Mouse (Mus musculus): ENCODE results near the gene Ambra1.

Gene Ambra1

DNA sequence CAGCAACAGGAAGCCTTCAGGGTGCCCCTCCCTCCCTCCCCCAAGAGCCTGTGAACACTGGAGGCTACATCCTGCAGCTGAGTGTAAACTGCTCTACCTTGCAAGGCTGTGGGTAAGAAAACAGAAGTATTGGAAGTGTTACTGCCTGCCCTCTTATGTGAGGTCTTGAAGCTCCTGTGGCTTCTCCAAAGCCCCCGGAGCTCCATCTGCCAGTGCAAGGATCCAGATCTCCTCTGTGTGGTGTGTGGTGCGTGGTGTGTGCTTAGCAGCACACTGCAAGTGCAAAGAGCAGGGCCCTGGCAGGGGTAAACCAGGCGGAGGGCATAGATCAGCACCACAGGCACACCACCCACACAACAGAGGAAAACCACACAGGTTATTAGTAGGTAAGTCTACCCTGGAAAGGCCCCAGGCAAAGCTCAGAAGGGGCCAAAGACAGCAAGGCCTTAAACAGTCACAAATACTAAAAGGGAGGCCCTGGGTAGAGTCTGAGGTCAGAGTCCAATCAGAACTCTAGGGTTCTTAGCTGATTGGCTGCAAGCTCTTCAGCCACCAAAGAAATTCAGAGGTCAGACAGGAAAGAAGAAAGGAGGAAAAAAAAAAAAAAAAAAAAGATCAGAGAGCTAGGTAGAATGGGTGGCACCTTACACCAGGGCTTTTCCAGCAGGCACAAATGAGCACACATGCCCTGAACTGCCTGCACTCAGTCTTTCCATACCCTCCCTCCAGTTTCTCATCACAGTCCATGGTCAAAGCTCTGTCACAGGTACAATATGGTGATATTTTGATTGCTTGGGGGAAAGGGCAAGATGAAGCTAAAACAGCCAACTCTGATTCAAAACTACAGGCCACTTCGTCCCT is 232.2 kb downstream of the Ambra1 start:
- DNase-seq: peak in 1 of 2 experiments; percentile 40

DNA sequence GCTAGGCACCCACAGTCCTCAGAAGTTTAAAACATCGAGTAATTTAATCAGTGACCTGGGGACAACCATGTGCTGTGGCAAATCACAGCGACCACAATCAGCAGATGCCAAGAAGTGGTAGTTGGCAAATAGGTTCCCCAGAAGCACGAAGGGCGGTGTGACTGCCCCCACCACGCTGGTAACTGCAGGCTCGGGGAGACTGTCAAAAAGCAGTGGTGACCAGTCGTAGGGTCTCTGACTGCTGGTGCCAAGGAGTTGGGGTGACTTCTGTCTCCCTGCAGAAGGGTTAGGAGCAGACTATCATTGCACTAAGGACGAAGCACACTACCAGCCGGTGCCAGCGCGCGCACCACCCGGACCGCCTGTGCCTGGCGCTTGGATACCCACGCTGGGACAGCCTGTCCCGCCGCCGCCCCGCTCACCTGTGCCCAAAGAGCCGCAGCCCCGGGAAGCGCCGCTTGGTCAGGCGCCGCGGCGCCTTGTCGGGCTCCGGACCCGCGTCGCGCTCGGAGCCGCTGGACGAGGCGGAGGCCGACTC is 233.0 kb downstream of the Ambra1 start:
- DNase-seq: peak; percentile 63 to 70

DNA sequence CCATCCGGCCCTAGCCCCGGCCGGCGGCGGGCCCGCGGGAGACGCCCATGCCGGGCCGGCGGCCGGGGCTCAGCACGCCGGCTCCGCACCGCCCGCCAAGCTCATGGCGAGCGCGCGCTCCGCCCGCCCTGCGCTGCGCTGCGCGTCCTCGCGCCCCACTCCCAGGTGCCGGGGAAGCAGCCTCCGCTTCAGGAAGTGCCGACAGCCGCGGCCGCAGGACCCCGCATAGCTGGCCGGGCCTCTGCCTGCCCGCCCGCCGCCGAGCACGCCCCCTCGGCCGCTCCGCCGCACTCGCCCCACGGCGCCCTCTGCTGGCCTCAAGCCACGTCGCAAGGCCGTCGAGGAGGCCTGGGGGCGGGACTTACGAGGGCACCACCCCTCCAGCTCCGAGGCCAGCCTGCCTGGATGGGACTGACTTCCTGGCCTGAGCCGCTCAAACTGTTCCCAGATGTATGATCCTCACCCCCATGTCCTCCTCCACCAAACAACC is 233.6 kb downstream of the Ambra1 start:
- DNase-seq: peak; percentile 99

DNA sequence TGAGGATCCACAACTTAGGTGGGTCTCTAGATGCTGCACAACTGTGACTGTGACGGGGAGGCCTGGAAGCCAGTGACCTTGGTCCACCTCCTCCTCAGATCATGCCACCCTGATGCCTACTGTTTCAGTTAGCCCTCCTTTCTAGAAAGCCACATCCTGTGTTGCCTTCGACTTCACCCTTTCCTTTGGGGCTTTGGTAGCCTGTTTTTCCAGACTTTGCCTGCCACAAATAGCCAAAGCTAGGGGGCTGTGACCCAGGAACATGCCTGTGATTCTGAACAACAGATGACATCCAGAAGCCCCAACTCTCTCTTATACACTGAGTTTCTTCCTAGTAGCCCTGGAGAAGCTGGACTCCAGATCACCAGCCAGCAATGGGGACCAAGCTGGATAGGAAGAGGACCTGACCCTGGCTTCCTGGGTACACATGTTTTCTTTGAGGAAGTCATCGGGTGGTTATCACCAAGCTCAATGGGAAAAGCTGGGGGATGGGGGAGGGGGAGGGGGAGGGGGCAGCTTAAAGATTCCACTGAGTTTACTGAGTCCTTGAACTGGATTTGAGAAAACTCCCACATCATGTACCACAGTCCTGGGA is 234.8 kb downstream of the Ambra1 start:
- DNase-seq: no peak

DNA sequence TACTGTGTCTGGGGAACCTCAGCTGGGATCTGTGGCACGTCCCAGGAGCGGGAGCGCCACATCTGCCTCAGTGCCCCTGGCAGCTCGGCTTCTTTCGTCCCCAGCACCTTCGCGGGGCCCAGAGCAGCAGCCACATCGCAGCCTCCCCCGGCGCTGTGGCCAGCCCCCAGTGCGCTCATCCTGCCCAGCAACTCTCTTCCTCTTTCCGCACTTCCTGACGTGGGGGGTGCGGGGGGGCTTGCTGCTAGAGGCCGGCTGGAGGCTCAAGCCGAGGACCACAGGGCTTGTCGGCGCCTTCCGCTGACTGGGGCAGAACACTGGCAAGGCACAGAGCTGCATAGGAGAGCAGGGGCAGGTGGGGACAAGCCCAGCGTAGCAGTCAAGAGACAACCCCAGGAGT is 235.5 kb downstream of the Ambra1 start:
- DNase-seq: peak; percentile 38 to 44

DNA sequence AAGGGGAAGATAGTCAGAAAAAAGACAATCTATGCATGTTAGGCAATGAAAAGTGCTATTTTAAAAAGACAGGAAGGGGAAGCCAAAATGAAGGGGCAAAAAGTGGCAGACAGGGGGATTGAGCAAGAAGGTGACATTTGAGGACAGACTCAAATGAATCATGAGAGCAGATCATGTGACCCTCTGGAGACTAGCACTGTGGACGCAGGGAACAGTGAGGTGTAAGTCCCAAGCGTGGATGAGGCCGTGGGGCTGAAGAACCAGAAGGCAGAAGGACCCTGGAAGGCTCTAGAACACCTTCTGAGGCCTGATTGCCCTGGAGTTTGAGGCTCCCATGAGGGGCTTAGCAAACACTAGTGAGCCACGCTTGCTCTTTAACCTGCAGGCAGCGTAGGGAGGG is 236.4 kb downstream of the Ambra1 start:
- DNase-seq: no peak

DNA sequence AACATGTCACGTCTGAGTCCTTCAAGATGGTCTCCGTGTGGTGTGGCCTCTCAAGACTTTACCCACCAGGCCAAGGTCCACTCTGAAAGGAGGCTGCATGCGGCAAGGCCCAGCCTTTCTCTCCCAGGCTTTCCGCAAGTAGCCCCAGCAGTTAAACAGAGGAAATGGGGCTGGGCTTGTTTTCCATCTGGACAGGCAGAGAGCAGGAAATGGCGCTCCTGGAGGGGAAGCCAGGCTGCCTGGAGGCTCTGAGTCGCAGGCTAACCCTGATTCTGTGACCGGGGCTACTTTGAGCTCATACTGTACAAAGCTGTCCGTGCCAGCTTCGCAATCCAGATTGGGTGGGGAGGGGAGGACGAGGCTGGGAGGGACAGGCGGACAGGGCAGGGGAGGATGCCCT is 238.0 kb downstream of the Ambra1 start:
- no peak for DNase-seq
